Mouse (Mus musculus): Measurements from ENCODE around the gene Pitpnm2.

DNA sequence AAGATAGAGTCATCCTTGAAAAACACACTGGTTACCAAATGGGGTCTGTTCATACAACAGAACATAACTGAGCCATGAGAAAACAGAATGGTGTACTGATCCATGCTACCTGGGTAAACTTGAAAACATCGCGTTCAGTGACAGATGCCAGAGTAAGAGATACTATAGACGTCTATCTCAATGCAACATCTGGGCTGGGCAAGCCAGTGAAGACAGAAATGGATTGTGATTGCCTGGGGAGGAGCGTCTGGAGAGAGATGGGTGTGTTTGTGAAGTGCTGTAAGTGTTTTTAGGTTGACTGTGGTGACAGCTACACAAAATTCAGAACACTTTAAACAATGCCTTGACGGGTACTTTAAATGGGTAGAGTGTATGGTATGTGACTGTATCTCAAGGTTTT, 48.7 kb downstream of the Pitpnm2 start:
- no peak for TF ChIP-seq CTCF (IDR thresholded peaks at IDR 0.05; ENCODE audit: insufficient read depth, low read depth, low read length)
- no peak for TF ChIP-seq POLR2A (IDR thresholded peaks at IDR 0.05; ENCODE audit: insufficient read depth, low read depth, low read length)
